Mouse (Mus musculus) heart, embryonic 15.5 days (tissue): Measurements from ENCODE around the gene Taf1d. TPM values are rescaled to one million over a fixed set of nuclear protein-coding genes. Genes with fewer than 3 reads are reported as not detected.

Experiments used
- ATAC-seq: fragments of 200-750 bp; cut with Nextera tagmentation; replicated peaks from 2 replicates; pipeline ENCODE4 v1.8.0; 2017; ENCODE audit warnings: low read depth, moderate TSS enrichment; ENCODE audit not compliant: insufficient number of reproducible peaks, insufficient read depth, low FRiP score
- H3K27ac ChIP-seq: fragments of 300-500 bp; sonication (generic); 2 replicates; pipeline ENCODE4 v1.5.1; 2015; ENCODE audit warnings: mild to moderate bottlenecking, inconsistent platforms
- H3K27me3 ChIP-seq: fragments of 300-500 bp; sonication (generic); 2 replicates; pipeline ENCODE4 v1.6.1; 2015; ENCODE audit warnings: inconsistent platforms
- H3K36me3 ChIP-seq: fragments of 300-500 bp; sonication (generic); 2 replicates; pipeline ENCODE4 v1.6.1; 2015; ENCODE audit warnings: mild to moderate bottlenecking, inconsistent platforms
- H3K4me1 ChIP-seq: fragments of 300-500 bp; sonication (generic); replicated peaks from 2 replicates; pipeline ENCODE4 v1.6.1; 2015; ENCODE audit warnings: inconsistent platforms
- H3K4me2 ChIP-seq: fragments of 300-500 bp; sonication (generic); 2 replicates; pipeline ENCODE4 v1.6.1; 2015; ENCODE audit warnings: inconsistent platforms, mild to moderate bottlenecking, moderate library complexity
- H3K4me3 ChIP-seq: fragments of 300-500 bp; sonication (generic); 2 replicates; pipeline ENCODE4 v1.5.1; 2015; ENCODE audit warnings: mild to moderate bottlenecking, inconsistent platforms
- H3K9ac ChIP-seq: fragments of 300-500 bp; sonication (generic); 2 replicates; pipeline ENCODE4 v1.6.1; 2015; ENCODE audit warnings: mild to moderate bottlenecking, inconsistent platforms
- H3K9me3 ChIP-seq: fragments of 300-500 bp; sonication (generic); replicated peaks from 2 replicates; pipeline ENCODE4 v1.6.1; 2016; ENCODE audit warnings: inconsistent platforms
- WGBS: fragments of 180-500 bp; shearing (Covaris S2); methylation state at CpG from one replicate; pipeline ENCODE4 v1.1.7; 2015; ENCODE audit warnings: mixed read lengths; 5-methylcytosine and 5-hydroxymethylcytosine counted together
- polyA plus RNA-seq: library from polyadenylated mRNA; unstranded; fragments of >200 nt; fragmentation: Nextera tagmentation; extraction: Ambion mirVana; gene quantifications from 2 replicates; pipeline ENCODE4 v1.2.1, GENCODE M21; 2015

The Taf1d gene
- 40.6 and 46.6 TPM in 2 replicates for polyA plus RNA-seq

DNA sequence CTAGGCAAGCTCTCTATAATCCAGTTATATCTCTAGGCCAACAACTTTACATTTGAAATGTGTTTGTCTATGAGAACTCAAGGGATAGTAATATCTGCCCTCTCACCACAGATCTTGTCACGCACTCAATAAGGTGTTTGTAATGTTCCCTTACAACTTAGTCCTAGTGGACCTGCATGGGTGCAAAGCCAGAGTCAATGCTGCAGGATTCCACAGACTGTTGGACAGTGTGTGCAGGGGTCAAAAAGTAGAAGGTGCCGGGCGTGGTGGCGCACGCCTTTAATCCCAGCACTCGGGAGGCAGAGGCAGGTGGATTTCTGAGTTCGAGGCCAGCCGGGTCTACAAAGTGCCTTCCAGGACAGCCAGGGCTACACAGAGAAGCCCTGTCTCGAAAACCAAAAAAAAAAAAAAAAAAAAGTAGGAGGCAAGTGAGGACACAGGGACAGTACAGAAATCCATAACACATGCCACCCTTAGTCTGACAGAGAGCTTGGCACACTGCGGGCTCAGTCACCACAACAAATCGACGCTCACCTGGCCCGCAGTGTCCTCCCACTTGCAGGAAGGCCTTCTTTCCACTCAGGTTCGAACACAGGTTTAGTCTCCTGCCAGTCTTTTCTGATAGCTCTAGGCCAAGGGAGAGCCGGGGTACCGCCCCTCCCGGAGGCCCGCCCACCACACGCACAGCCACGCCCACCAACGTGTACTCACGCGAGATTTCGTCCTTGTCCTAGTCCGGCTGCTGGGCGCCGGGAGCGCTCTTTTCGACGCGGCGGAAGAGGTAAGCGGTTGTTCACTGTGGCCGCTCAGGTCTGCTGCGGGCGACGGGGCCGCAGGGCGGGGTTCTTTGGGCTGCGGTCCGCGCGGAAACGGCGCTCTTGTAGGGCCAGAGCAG is at the start of gene Taf1d:
Gene Taf1d, plus strand, starts transcription at position 712 of the 895 bp plus-strand sequence.
- H3K4me2 ChIP-seq, result peak within 1 kb of the TSS; percentile 75
- peak; percentile 93 for ATAC-seq
- peaks cover 32% of the 10 kb centered on the region for H3K4me1 ChIP-seq
- peak within 1 kb of the TSS; percentile 99 for H3K9ac ChIP-seq
- WGBS, result 13% methylated on average over 45 of the region's 45 CpGs
- H3K9me3 ChIP-seq, result no peaks in the 10 kb centered on the region
- peaks cover 31% of the 10 kb centered on the region for H3K36me3 ChIP-seq
- H3K27ac ChIP-seq, result peak within 1 kb of the TSS; percentile 97
- H3K27me3 ChIP-seq, result no peaks in the 10 kb centered on the region
- H3K4me3 ChIP-seq, result peak within 1 kb of the TSS; percentile 98

GRCm38 (mm10) chr9:15256214-15256613 is 49.8 kb upstream of the Taf1d start:
- 69% methylated on average over 3 of the region's 3 CpGs for WGBS
- ATAC-seq, result no peak; the same call in 1 of the 2 replicates
- no peaks in the 10 kb centered on the region for H3K4me1 ChIP-seq
- no peak overlapping the region for H3K4me2 ChIP-seq
- no peak overlapping the region for H3K4me3 ChIP-seq
- no peak overlapping the region for H3K27ac ChIP-seq
- no peaks in the 10 kb centered on the region for H3K27me3 ChIP-seq
- no peaks in the 10 kb centered on the region for H3K9me3 ChIP-seq
- H3K9ac ChIP-seq, result no peak overlapping the region
- H3K36me3 ChIP-seq, result peaks cover 11% of the 10 kb centered on the region

DNA sequence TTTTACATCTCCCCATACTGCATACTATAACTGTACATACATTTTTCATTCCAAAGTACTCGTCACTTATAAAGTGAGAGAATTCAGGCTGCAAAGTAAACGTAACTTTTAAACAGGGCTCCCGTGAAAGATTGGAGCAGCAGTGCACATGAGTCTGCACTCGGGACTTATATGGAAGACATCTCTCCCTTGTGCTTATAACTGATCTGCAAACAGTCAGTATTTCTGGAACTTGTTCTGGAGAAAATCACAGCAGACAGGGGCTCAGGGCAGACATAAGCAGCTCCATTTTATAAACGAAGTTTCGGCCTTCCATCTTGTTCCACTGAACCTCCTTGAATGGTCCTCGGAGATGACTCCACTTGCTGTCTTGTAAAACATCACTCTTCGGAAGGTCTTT is 44.0 kb upstream of the Taf1d start:
- H3K4me1 ChIP-seq, result no peaks in the 10 kb centered on the region
- H3K27me3 ChIP-seq, result no peaks in the 10 kb centered on the region
- no peak overlapping the region for H3K27ac ChIP-seq
- no peak for ATAC-seq
- peaks cover 64% of the 10 kb centered on the region for H3K36me3 ChIP-seq
- 89% methylated on average over 8 of the region's 8 CpGs for WGBS
- H3K4me2 ChIP-seq, result no peak overlapping the region
- H3K9me3 ChIP-seq, result no peaks in the 10 kb centered on the region
- no peak overlapping the region for H3K4me3 ChIP-seq
- no peak overlapping the region for H3K9ac ChIP-seq

- no peaks in the 10 kb centered on the region for H3K9me3 ChIP-seq
- no peak overlapping the region for H3K27ac ChIP-seq
- 94% methylated on average over 10 of the region's 10 CpGs for WGBS
- H3K4me3 ChIP-seq, result no peak overlapping the region
- no peaks in the 10 kb centered on the region for H3K27me3 ChIP-seq
- no peaks in the 10 kb centered on the region for H3K4me1 ChIP-seq
- no peak overlapping the region for H3K9ac ChIP-seq
- H3K4me2 ChIP-seq, result no peak overlapping the region
- no peak for ATAC-seq
- peaks cover 75% of the 10 kb centered on the region for H3K36me3 ChIP-seq
These were observed 42.5 kb upstream of the Taf1d start for GRCm38 (mm10) chr9:15263487-15263886.

DNA sequence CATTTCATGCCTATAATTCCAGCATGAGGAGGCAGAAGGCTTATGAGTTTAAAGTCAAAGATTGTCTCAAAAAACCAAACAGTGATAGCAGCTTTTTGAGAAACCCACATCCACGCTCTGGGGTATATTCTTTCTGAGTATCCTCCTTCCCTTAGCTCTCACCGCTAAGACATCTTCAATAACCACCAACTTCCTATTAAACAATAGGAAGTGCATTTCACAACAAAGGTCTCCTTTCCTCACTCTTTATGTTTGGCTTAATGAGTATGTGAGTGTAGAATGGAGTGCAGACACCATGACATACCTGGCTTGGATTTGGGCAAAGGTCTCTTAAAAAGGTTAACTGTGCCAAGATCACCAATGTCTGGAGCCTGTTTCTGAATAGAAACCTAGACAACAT is 32.0 kb upstream of the Taf1d start:
- Histone ChIP-seq H3K4me1 (peaks cover 14% of the 10 kb centered on the region), H3K36me3 (peaks cover 72% of the 10 kb centered on the region), H3K9ac (no peak overlapping the region), H3K27me3 (no peaks in the 10 kb centered on the region), H3K4me3 (no peak overlapping the region), H3K4me2 (no peak overlapping the region), H3K9me3 (no peaks in the 10 kb centered on the region), H3K27ac (no peak overlapping the region)
- no peak for ATAC-seq
- WGBS, result 90% methylated on average over 2 of the region's 2 CpGs

- no peak overlapping the region for H3K27ac ChIP-seq
- WGBS, result 92% methylated on average over 4 of the region's 4 CpGs
- no peak overlapping the region for H3K4me3 ChIP-seq
- H3K9me3 ChIP-seq, result no peaks in the 10 kb centered on the region
- H3K27me3 ChIP-seq, result no peaks in the 10 kb centered on the region
- peaks cover 44% of the 10 kb centered on the region for H3K36me3 ChIP-seq
- peaks cover 23% of the 10 kb centered on the region for H3K4me1 ChIP-seq
- no peak overlapping the region for H3K9ac ChIP-seq
- ATAC-seq, result no peak
- H3K4me2 ChIP-seq, result no peak overlapping the region
These were observed 29.2 kb upstream of the Taf1d start for GRCm38 (mm10) chr9:15276855-15277254.

DNA sequence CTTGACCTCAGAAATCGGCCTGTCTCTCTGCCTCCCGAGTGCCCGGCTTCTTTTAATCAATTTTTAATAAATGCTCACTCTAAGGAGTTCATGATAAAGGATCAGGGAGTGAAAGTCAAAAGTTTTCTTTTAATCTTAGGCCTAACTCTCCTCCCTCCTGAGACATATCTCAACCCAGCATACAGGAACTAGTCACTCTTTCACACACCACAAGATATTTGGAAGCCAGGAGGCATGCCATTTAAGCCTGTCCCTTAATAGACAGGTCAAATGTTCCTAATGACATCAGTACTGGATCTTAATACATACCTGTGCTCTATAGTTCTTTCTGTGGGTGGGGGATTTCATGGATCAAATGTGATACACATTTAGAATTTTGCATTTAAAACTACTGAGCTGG is 27.7 kb upstream of the Taf1d start:
- ATAC-seq, result no peak
- no peak overlapping the region for H3K9ac ChIP-seq
- H3K27me3 ChIP-seq, result no peaks in the 10 kb centered on the region
- peaks cover 29% of the 10 kb centered on the region for H3K36me3 ChIP-seq
- no peak overlapping the region for H3K27ac ChIP-seq
- no peak overlapping the region for H3K4me3 ChIP-seq
- H3K9me3 ChIP-seq, result no peaks in the 10 kb centered on the region
- H3K4me2 ChIP-seq, result no peak overlapping the region; the same call in 1 of the 2 replicates
- peaks cover 23% of the 10 kb centered on the region for H3K4me1 ChIP-seq
- WGBS, result 93% methylated on average over 3 of the region's 3 CpGs

- H3K4me3 ChIP-seq, result peak overlapping the region; percentile 75
- WGBS, result 8% methylated on average over 19 of the region's 19 CpGs
- H3K36me3 ChIP-seq, result peaks cover 20% of the 10 kb centered on the region
- peak overlapping the region; percentile 92 for H3K27ac ChIP-seq
- H3K27me3 ChIP-seq, result no peaks in the 10 kb centered on the region
- H3K9ac ChIP-seq, result peak overlapping the region; percentile 84
- peaks cover 23% of the 10 kb centered on the region for H3K4me1 ChIP-seq
- ATAC-seq, result no peak; the same call in 1 of the 2 replicates
- H3K4me2 ChIP-seq, result peak overlapping the region; percentile 77
- H3K9me3 ChIP-seq, result no peaks in the 10 kb centered on the region
These were observed 26.8 kb upstream of the Taf1d start for GRCm38 (mm10) chr9:15279139-15279648.

DNA sequence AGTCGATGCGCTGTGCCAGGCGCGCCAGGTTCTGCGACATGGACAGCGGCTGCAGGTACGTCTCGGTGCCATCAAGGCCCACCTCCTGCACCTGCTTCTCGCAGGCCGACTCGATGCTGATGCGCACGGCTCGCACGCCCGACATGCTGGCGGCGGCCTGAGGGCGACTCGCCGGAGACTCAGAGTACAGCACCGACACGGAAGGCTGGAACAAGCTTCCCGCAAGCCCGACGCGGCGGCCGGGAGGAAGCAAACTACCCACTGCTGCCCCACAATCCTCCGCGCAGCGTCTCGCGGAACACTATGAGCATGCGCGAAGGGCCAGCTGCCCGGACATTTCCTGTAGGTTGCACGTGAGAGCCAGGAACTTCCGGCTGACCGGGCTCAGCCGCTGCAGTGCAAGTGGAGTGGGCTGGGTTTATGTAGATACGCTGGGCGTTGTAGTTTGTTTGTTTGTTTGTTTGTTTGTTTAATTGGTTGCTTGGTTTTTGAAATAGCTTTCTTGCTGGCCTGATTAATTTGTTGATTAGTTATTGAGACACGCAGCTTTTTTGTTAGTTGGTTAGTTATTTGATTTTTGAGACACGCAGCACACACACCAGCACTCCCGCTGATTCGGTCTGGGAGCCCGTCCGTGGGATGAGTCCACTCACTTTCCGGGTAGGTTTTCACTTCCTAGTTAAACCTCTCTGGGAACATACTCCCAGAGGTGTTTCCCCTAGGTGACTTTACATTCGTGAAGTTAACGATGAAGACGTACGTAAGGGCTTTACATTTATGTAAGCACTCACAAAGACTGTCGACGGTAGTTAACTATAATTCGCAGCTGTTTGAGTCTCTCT is 26.1 kb upstream of the Taf1d start, which contains the start of gene Med17:
Gene Med17, minus strand, starts transcription at position 283 of the 842 bp plus-strand sequence.
- H3K9ac ChIP-seq, result peak within 1 kb of the TSS; percentile 84
- H3K4me1 ChIP-seq, result peaks cover 23% of the 10 kb centered on the region
- peak within 1 kb of the TSS; percentile 75 for H3K4me3 ChIP-seq
- H3K27ac ChIP-seq, result peak within 1 kb of the TSS; percentile 92
- ATAC-seq, result peak; percentile 97
- H3K36me3 ChIP-seq, result peaks cover 15% of the 10 kb centered on the region
- H3K4me2 ChIP-seq, result peak within 1 kb of the TSS; percentile 77
- WGBS, result under 1% methylated on average over 57 of the region's 57 CpGs
- no peaks in the 10 kb centered on the region for H3K9me3 ChIP-seq
- H3K27me3 ChIP-seq, result no peaks in the 10 kb centered on the region

DNA sequence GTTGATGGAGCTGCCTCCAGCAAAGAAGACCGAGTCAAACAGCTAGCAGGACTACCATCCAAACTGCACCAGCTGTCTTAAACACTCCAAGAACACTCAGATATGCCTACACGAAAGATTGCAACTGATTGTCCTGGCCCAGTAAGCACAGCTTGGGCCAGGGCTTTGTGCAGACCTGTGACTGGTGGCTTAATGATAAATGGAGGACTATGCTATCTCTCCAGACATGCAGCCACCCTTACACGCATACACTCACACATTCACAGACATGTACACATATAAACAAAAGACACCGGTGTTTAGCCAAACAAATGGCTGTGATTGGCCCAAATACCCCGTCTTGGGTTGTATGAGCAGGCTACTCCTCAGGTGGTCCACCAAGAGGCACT is 25.5 kb upstream of the Taf1d start:
- H3K36me3 ChIP-seq, result peaks cover 9% of the 10 kb centered on the region; the same call in 1 of the 2 replicates
- 42% methylated on average over 5 of the region's 5 CpGs for WGBS

GRCm38 (mm10) chr9:15285443-15285842 is 20.6 kb upstream of the Taf1d start:
- WGBS, result 64% methylated on average over 3 of the region's 3 CpGs
- Histone ChIP-seq H3K4me2 (no peak overlapping the region), H3K4me1 (peaks cover 6% of the 10 kb centered on the region), H3K4me3 (no peak overlapping the region), H3K27me3 (no peaks in the 10 kb centered on the region), H3K27ac (no peak overlapping the region), H3K9me3 (no peaks in the 10 kb centered on the region), H3K36me3 (no peaks in the 10 kb centered on the region), H3K9ac (no peak overlapping the region)
- no peak for ATAC-seq

More for the DNA sequence above, 25.5 kb upstream of the Taf1d start:
- H3K9me3 ChIP-seq, result no peaks in the 10 kb centered on the region
- no peak for ATAC-seq
- no peaks in the 10 kb centered on the region for H3K27me3 ChIP-seq
- H3K4me1 ChIP-seq, result peaks cover 23% of the 10 kb centered on the region
- peak overlapping the region; percentile 77 for H3K4me2 ChIP-seq
- H3K27ac ChIP-seq, result peak overlapping the region; percentile 92; the same call in 1 of the 2 replicates
- H3K9ac ChIP-seq, result peak overlapping the region; percentile 84
- peak overlapping the region; percentile 75 for H3K4me3 ChIP-seq
